Mouse (Mus musculus) kidney, embryonic 15.5 days (tissue): ENCODE results near the gene Ankdd1a. TPM values are rescaled to one million over a fixed set of nuclear protein-coding genes. Genes with fewer than 3 reads are reported as not detected.
A peak's percentile ranks its signal among the peaks of the same experiment; 100 is the strongest.

Source experiments
- ATAC-seq: fragments of 200-750 bp; cut with Nextera tagmentation; replicated peaks from 2 replicates; pipeline ENCODE4 v1.8.0; 2017; ENCODE audit warnings: moderate TSS enrichment; ENCODE audit not compliant: low FRiP score
- H3K27ac ChIP-seq: fragments of 300-500 bp; sonication (generic); 2 replicates; pipeline ENCODE4 v1.5.1; 2015; ENCODE audit warnings: mild to moderate bottlenecking, inconsistent platforms
- H3K27me3 ChIP-seq: fragments of 300-500 bp; sonication (generic); 2 replicates; pipeline ENCODE4 v1.6.1; 2015; ENCODE audit warnings: inconsistent platforms
- H3K36me3 ChIP-seq: fragments of 300-500 bp; sonication (generic); 2 replicates; pipeline ENCODE4 v1.6.1; 2015; ENCODE audit warnings: inconsistent platforms
- H3K4me1 ChIP-seq: fragments of 300-500 bp; sonication (generic); 2 replicates; pipeline ENCODE4 v1.6.1; 2015; ENCODE audit warnings: inconsistent platforms
- H3K4me2 ChIP-seq: fragments of 300-500 bp; sonication (generic); 2 replicates; pipeline ENCODE4 v1.6.1; 2015; ENCODE audit warnings: moderate library complexity, mild to moderate bottlenecking, inconsistent platforms
- H3K4me3 ChIP-seq: fragments of 300-500 bp; sonication (generic); replicated peaks from 2 replicates; pipeline ENCODE4 v1.5.1; 2015; ENCODE audit warnings: mild to moderate bottlenecking, inconsistent platforms
- H3K9ac ChIP-seq: fragments of 300-500 bp; sonication (generic); 2 replicates; pipeline ENCODE4 v1.6.1; 2015; ENCODE audit warnings: mild to moderate bottlenecking, inconsistent platforms
- H3K9me3 ChIP-seq: fragments of 300-500 bp; sonication (generic); replicated peaks from 2 replicates; pipeline ENCODE4 v1.6.1; 2016; ENCODE audit warnings: inconsistent platforms
- WGBS: fragments of 180-500 bp; shearing (Covaris S2); methylation state at CpG from one replicate; pipeline ENCODE4 v1.1.7; 2015; ENCODE audit warnings: mixed read lengths; 5-methylcytosine and 5-hydroxymethylcytosine counted together
- polyA plus RNA-seq: library from polyadenylated mRNA; unstranded; fragments of >200 nt; fragmentation: Nextera tagmentation; extraction: Ambion mirVana; gene quantifications from 2 replicates; pipeline ENCODE4 v1.2.1, GENCODE M21; 2015

The Ankdd1a gene
- polyA plus RNA-seq, 1 experiment from 2014 or later = not detected

DNA sequence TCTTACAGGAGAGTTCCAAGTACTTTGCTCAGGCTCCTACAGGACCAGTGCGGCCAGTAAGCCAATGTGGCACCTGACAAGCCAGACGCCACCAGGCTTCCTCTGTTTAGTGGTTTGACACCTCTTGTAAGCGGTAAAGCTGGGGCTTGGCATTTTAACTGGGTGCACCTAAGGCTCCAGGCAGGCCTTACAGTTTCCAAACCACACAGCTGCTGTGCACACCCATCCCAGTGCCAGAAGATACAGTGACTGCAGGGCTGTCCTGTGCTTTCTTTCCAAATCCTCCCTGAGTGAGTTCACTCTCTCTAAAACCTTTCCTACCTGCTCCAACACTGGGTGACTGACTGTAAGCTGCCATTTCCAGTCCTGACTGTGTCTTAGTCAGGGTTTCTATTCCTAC lies 28.5 kb downstream of the Ankdd1a start:
- Histone ChIP-seq H3K36me3 (peaks cover 28% of the 10 kb centered on the region), H3K9ac (no peak overlapping the region), H3K4me3 (no peak overlapping the region), H3K27me3 (no peaks in the 10 kb centered on the region), H3K9me3 (no peaks in the 10 kb centered on the region), H3K4me1 (no peaks in the 10 kb centered on the region), H3K4me2 (no peak overlapping the region), H3K27ac (no peak overlapping the region)
- no peak for ATAC-seq
- 77% methylated on average over 3 of the region's 3 CpGs for WGBS

DNA sequence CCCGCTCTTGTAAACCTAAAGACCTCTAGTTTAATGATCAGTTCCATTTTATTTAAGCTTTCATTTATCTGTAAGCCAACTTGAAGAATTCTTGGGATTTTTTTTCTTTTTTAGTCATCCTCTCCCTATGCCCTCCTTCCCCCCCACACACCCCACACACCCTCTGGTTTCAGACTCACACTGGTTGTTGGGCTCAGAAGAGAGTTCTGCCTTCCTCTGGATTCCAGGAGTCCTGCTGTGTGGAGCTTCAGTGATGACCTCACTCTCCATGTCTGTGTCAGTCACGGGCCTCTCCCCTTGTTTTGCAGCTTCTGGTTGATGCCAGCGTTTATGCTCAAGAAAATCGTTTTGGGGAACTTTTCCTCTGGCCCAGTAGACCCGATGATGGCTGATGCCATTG lies 39.9 kb downstream of the Ankdd1a start:
- Histone ChIP-seq H3K9me3 (no peaks in the 10 kb centered on the region), H3K9ac (no peak overlapping the region), H3K4me3 (no peak overlapping the region), H3K36me3 (peaks cover 96% of the 10 kb centered on the region), H3K27me3 (no peaks in the 10 kb centered on the region), H3K27ac (no peak overlapping the region), H3K4me1 (no peaks in the 10 kb centered on the region), H3K4me2 (no peak overlapping the region)
- ATAC-seq = no peak
- 86% methylated on average over 5 of the region's 5 CpGs for WGBS

- no peak for ATAC-seq
- Histone ChIP-seq H3K36me3 (peaks cover 96% of the 10 kb centered on the region), H3K4me3 (no peak overlapping the region), H3K4me2 (no peak overlapping the region), H3K27me3 (no peaks in the 10 kb centered on the region), H3K9ac (no peak overlapping the region), H3K4me1 (no peaks in the 10 kb centered on the region), H3K9me3 (no peaks in the 10 kb centered on the region), H3K27ac (no peak overlapping the region)
- WGBS = 81% methylated on average over 8 of the region's 8 CpGs
Measured at GRCm38 (mm10) chr9:65479158-65479557, 40.8 kb downstream of the Ankdd1a start.

DNA sequence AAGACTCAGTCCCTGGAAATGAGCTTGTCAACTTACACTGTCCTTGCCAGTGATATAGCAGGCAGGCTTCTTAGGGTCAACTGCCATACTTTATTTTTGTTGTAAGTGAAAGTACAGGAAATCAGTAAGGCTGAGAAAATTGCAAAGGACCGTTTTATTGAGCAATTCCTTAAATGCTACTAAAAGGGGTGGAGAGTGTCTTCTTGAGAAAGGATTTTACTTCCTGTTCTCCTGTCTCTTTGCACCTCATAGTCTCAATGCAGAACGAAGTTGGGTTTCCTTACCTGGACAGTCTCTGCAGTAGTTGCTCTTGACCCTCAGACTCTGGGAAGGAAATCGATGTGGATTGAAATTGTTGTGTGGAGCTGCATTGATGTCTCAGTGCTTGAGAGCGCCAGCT lies 47.2 kb downstream of the Ankdd1a start:
- no peaks in the 10 kb centered on the region for H3K9me3 ChIP-seq
- no peak overlapping the region for H3K27ac ChIP-seq
- H3K27me3 ChIP-seq = no peaks in the 10 kb centered on the region
- no peak overlapping the region for H3K4me2 ChIP-seq
- peaks cover 5% of the 10 kb centered on the region; the same call in 1 of the 2 replicates for H3K4me1 ChIP-seq
- peaks cover 85% of the 10 kb centered on the region for H3K36me3 ChIP-seq
- WGBS = 83% methylated on average over 4 of the region's 4 CpGs
- no peak for ATAC-seq
- H3K4me3 ChIP-seq = no peak overlapping the region
- H3K9ac ChIP-seq = no peak overlapping the region

DNA sequence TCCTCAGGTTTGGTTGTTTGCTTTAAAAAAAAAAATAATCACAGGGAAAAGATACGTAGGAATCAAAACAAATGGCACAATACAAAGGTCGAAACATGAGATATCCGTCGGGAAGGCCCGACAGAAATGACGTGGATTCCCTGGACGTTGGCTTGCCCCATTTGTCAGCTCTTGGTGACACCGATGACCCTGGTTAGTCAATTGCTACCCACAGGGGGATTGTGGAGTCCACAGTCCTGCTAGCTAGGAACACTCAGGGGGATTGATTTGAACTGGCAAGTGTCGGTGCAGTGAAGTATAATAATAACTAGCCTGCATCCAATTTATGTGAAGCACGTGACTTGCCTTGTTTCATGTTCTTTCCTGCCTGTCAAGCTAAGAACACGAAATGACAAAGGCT lies 52.3 kb downstream of the Ankdd1a start:
- no peak overlapping the region for H3K4me2 ChIP-seq
- H3K4me3 ChIP-seq = no peak overlapping the region
- 33% methylated on average over 11 of the region's 11 CpGs for WGBS
- peaks cover 49% of the 10 kb centered on the region for H3K36me3 ChIP-seq
- H3K27ac ChIP-seq = no peak overlapping the region
- H3K4me1 ChIP-seq = peaks cover 10% of the 10 kb centered on the region
- H3K9me3 ChIP-seq = no peaks in the 10 kb centered on the region
- no peak overlapping the region for H3K9ac ChIP-seq
- no peaks in the 10 kb centered on the region for H3K27me3 ChIP-seq
- no peak for ATAC-seq

GRCm38 (mm10) chr9:65465241-65465640 lies 54.8 kb downstream of the Ankdd1a start:
- 90% methylated on average over 2 of the region's 2 CpGs for WGBS
- no peak overlapping the region for H3K4me2 ChIP-seq
- no peaks in the 10 kb centered on the region for H3K9me3 ChIP-seq
- no peak overlapping the region for H3K9ac ChIP-seq
- ATAC-seq = no peak
- peaks cover 28% of the 10 kb centered on the region for H3K36me3 ChIP-seq
- no peaks in the 10 kb centered on the region for H3K27me3 ChIP-seq
- no peak overlapping the region for H3K27ac ChIP-seq
- H3K4me3 ChIP-seq = no peak overlapping the region
- peaks cover 27% of the 10 kb centered on the region for H3K4me1 ChIP-seq

- H3K27ac ChIP-seq = no peak overlapping the region
- H3K4me3 ChIP-seq = no peak overlapping the region
- H3K27me3 ChIP-seq = no peaks in the 10 kb centered on the region
- WGBS = 93% methylated on average over 6 of the region's 6 CpGs
- ATAC-seq = no peak
- no peak overlapping the region for H3K4me2 ChIP-seq
- no peak overlapping the region for H3K9ac ChIP-seq
- H3K9me3 ChIP-seq = no peaks in the 10 kb centered on the region
- peaks cover 29% of the 10 kb centered on the region for H3K4me1 ChIP-seq
- H3K36me3 ChIP-seq = peaks cover 17% of the 10 kb centered on the region
Measured at GRCm38 (mm10) chr9:65464161-65464560, 55.8 kb downstream of the Ankdd1a start.

- Histone ChIP-seq H3K27me3 (no peaks in the 10 kb centered on the region), H3K4me2 (peak overlapping the region; percentile 69), H3K27ac (no peak overlapping the region), H3K9me3 (no peaks in the 10 kb centered on the region), H3K9ac (no peak overlapping the region), H3K4me1 (peaks cover 24% of the 10 kb centered on the region), H3K4me3 (no peak overlapping the region), H3K36me3 (peaks cover 14% of the 10 kb centered on the region)
- 77% methylated on average over 5 of the region's 5 CpGs for WGBS
- ATAC-seq = no peak
Measured at GRCm38 (mm10) chr9:65462544-65462943, 57.4 kb downstream of the Ankdd1a start.

GRCm38 (mm10) chr9:65460732-65461442 lies 59.1 kb downstream of the Ankdd1a start, which contains the start of gene Spg21:
Gene Spg21, plus strand, starts transcription at chr9:65460947.
- H3K36me3 ChIP-seq = peaks cover 9% of the 10 kb centered on the region
- peak; percentile 97 for ATAC-seq

GRCm38 (mm10) chr9:65460198-65460597 lies 59.8 kb downstream of the Ankdd1a start:
- Histone ChIP-seq H3K27me3 (no peaks in the 10 kb centered on the region), H3K4me3 (peak overlapping the region; percentile 95), H3K4me1 (peaks cover 24% of the 10 kb centered on the region), H3K9ac (0 out of 2 replicates have a peak overlapping the region, but pooled peaks have one; percentile 94), H3K36me3 (peaks cover 2% of the 10 kb centered on the region; the same call in 1 of the 2 replicates), H3K27ac (peak overlapping the region; percentile 94), H3K4me2 (peak overlapping the region; percentile 69), H3K9me3 (no peaks in the 10 kb centered on the region)
- peak; percentile 16 for ATAC-seq
- 35% methylated on average over 3 of the region's 3 CpGs for WGBS

More at GRCm38 (mm10) chr9:65460732-65461442, 59.1 kb downstream of the Ankdd1a start, which contains the start of gene Spg21:
- H3K4me1 ChIP-seq = peaks cover 24% of the 10 kb centered on the region
- H3K9me3 ChIP-seq = no peaks in the 10 kb centered on the region
- peak within 1 kb of the TSS; percentile 94 for H3K9ac ChIP-seq
- WGBS = under 1% methylated on average over 53 of the region's 53 CpGs
- peak within 1 kb of the TSS; percentile 69 for H3K4me2 ChIP-seq
- no peaks in the 10 kb centered on the region for H3K27me3 ChIP-seq
- peak within 1 kb of the TSS; percentile 94 for H3K27ac ChIP-seq
- H3K4me3 ChIP-seq = peak within 1 kb of the TSS; percentile 95

DNA sequence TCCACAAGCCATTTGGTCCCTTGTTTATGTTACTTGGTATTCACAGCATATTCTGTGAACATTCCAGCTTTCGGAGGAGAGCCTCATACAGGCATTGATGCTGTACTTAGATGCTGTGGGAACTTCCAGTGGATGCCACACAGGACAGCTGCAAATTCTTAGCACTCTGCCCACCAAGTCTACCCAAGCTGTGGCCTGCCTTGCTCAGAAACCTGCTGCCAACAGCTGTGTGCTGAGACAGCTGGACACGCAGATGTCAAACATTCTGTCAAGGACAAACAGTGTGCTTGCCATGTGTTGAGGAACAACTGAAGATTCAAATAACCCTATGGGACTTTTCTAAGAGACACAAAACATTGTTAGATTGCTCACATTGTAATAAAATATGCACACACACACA lies 61.0 kb downstream of the Ankdd1a start:
- Histone ChIP-seq H3K9ac (no peak overlapping the region), H3K9me3 (no peaks in the 10 kb centered on the region), H3K27me3 (no peaks in the 10 kb centered on the region), H3K4me3 (no peak overlapping the region), H3K4me2 (no peak overlapping the region), H3K4me1 (peaks cover 24% of the 10 kb centered on the region), H3K36me3 (no peaks in the 10 kb centered on the region), H3K27ac (no peak overlapping the region)
- WGBS = 92% methylated on average over 2 of the region's 2 CpGs
- ATAC-seq = no peak

DNA sequence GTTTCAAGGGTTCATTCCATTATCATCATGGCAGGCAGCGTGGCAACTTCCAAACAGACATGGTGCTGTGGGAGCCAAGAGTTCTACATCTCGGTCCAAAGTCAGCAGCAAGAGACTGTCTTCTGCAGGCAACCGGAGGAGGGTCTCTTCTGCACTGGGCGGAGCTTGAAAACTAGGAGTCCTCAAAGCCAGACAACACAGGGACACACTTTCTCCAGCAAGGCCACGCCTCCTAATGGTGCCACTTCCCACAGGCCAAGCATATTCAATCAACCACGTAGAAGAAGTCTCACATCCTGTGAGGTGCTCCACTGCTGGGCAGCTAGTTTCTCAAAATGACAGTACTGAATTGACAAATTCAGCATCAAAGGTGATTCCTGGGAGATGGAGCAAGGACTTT lies 72.0 kb downstream of the Ankdd1a start:
- ATAC-seq = no peak
- Histone ChIP-seq H3K36me3 (peaks cover 87% of the 10 kb centered on the region), H3K27ac (no peak overlapping the region), H3K4me1 (no peaks in the 10 kb centered on the region), H3K9me3 (no peaks in the 10 kb centered on the region), H3K4me2 (no peak overlapping the region), H3K4me3 (no peak overlapping the region), H3K9ac (no peak overlapping the region), H3K27me3 (no peaks in the 10 kb centered on the region)
- 89% methylated on average over 6 of the region's 6 CpGs for WGBS

DNA sequence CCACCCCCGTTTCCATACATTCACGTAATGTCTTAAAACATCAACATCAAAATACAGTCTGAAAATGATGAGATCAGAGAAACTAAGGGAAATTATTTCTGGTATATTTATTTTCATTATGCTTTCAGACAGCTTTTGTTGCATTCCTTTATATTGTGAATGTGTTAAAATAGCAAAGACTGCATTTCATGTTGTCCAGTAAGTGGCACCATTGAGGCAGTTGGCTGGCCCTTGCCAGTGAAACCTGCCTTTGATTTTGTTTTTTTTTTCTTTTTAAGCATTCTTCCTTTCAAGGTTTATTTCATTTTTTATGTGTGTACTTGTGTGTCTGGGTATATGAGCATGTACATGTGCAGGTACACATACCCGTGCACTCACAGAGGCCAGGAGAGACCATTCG lies 75.3 kb downstream of the Ankdd1a start:
- peaks cover 83% of the 10 kb centered on the region for H3K36me3 ChIP-seq
- WGBS = 87% methylated on average over 4 of the region's 4 CpGs
- no peak overlapping the region for H3K4me2 ChIP-seq
- H3K4me3 ChIP-seq = no peak overlapping the region
- H3K9me3 ChIP-seq = no peaks in the 10 kb centered on the region
- H3K9ac ChIP-seq = no peak overlapping the region
- no peaks in the 10 kb centered on the region for H3K4me1 ChIP-seq
- no peaks in the 10 kb centered on the region for H3K27me3 ChIP-seq
- ATAC-seq = no peak
- H3K27ac ChIP-seq = no peak overlapping the region
